Mouse (Mus musculus) liver, adult 2 months (tissue): ENCODE results near the gene Psma5. TPM values are rescaled to one million over a fixed set of nuclear protein-coding genes. Genes with fewer than 3 reads are reported as not detected.

Experiments
- DNase-seq: peaks from one replicate; pipeline ENCODE4 v3.0.0-alpha.2; 2011; ENCODE audit warnings: low read depth, low spot score; ENCODE audit errors: extremely low read depth
- H3K27ac ChIP-seq: fragments of 200-500 bp; replicated peaks from 2 replicates; pipeline ENCODE4 v1.5.1; 2012; ENCODE audit warnings: low read depth, mild to moderate bottlenecking, control low read depth, inconsistent platforms, low read length; ENCODE audit not compliant: insufficient read depth
- H3K27me3 ChIP-seq: fragments of 200-500 bp; 2 replicates; pipeline ENCODE4 v1.6.1; 2012; ENCODE audit warnings: mild to moderate bottlenecking, moderate library complexity, low read length, inconsistent platforms; ENCODE audit not compliant: control insufficient read depth, insufficient read depth
- H3K36me3 ChIP-seq: fragments of 200-500 bp; 2 replicates; pipeline ENCODE4 v1.6.1; 2012; ENCODE audit warnings: low read length, inconsistent platforms; ENCODE audit not compliant: control insufficient read depth, insufficient read depth
- H3K4me1 ChIP-seq: fragments of 200-500 bp; 2 replicates; pipeline ENCODE4 v1.6.1; 2011; ENCODE audit warnings: low read length; ENCODE audit not compliant: control insufficient read depth, insufficient read depth
- H3K4me3 ChIP-seq: fragments of 200-500 bp; 2 replicates; pipeline ENCODE4 v1.5.1; 2011; ENCODE audit warnings: low read depth, mild to moderate bottlenecking, control low read depth, low read length, moderate library complexity; ENCODE audit not compliant: insufficient read depth
- H3K79me2 ChIP-seq: fragments of 200-500 bp; 2 replicates; pipeline ENCODE4 v1.6.1; 2012; ENCODE audit warnings: inconsistent platforms, mild to moderate bottlenecking, low read length, moderate library complexity; ENCODE audit not compliant: control insufficient read depth, insufficient read depth
- H3K9ac ChIP-seq: fragments of 200-500 bp; 2 replicates; pipeline ENCODE4 v1.6.1; 2012; ENCODE audit warnings: low read depth, mild to moderate bottlenecking, control low read depth, inconsistent platforms, low read length
- CTCF ChIP-seq: fragments of 200-500 bp; IDR thresholded peaks from 2 replicates; pipeline ENCODE4 v1.5.1; 2011; ENCODE audit warnings: low read depth, low read length, control low read depth
- POLR2A ChIP-seq: fragments of 200-500 bp; IDR thresholded peaks from 2 replicates; pipeline ENCODE4 v1.6.1; 2011; ENCODE audit warnings: low read length, control low read depth; ENCODE audit not compliant: insufficient read depth; ENCODE audit errors: extremely low read depth
- WGBS: fragments of 180-500 bp; shearing (Covaris S2); methylation state at CpG from one replicate; pipeline ENCODE4 v1.1.7; 2018; 5-methylcytosine and 5-hydroxymethylcytosine counted together
- polyA plus RNA-seq: library from polyadenylated mRNA; depleted of rRNA; stranded (reverse); fragments of >200 nt; gene quantifications from 2 replicates; pipeline ENCODE4 v1.2.3, GENCODE M21; 2012; rRNA removed
- total RNA-seq: library from RNA; depleted of rRNA; stranded (reverse); fragments of >200 nt; gene quantifications from 2 replicates; pipeline ENCODE4 v1.2.3, GENCODE M21; 2014; rRNA removed

Psma5 gene
- total and polyA plus RNA-seq, 2 experiments: 40.5 to 86.7 TPM

- 84% methylated on average over 9 of the region's 9 CpGs for WGBS
- peaks cover 7% of the 10 kb centered on the region; the same call in 1 of the 2 replicates for H3K36me3 ChIP-seq
- H3K9ac ChIP-seq: no peak overlapping the region
- TF ChIP-seq CTCF (no peak), POLR2A (no peak)
- H3K27ac ChIP-seq: no peak overlapping the region
- no peaks in the 10 kb centered on the region for H3K27me3 ChIP-seq
- H3K79me2 ChIP-seq: no peaks in the 10 kb centered on the region
- no peak for DNase-seq
- no peak overlapping the region for H3K4me3 ChIP-seq
- no peaks in the 10 kb centered on the region for H3K4me1 ChIP-seq
Measured at GRCm38 (mm10) chr3:108325521-108325920, 68.8 kb downstream of the Psma5 start.

- DNase-seq: no peak
- WGBS: 91% methylated on average over 8 of the region's 8 CpGs
- Histone ChIP-seq H3K27me3 (no peaks in the 10 kb centered on the region), H3K36me3 (peaks cover 7% of the 10 kb centered on the region; the same call in 1 of the 2 replicates), H3K79me2 (no peaks in the 10 kb centered on the region), H3K9ac (no peak overlapping the region), H3K4me1 (no peaks in the 10 kb centered on the region), H3K27ac (no peak overlapping the region), H3K4me3 (no peak overlapping the region)
- TF ChIP-seq POLR2A (no peak), CTCF (no peak)
Measured at GRCm38 (mm10) chr3:108327275-108327674, 70.5 kb downstream of the Psma5 start.

- TF ChIP-seq POLR2A (no peak), CTCF (no peak)
- H3K4me3 ChIP-seq: no peak overlapping the region
- H3K4me1 ChIP-seq: no peaks in the 10 kb centered on the region
- no peak overlapping the region for H3K27ac ChIP-seq
- DNase-seq: no peak
- peaks cover 7% of the 10 kb centered on the region; the same call in 1 of the 2 replicates for H3K36me3 ChIP-seq
- no peaks in the 10 kb centered on the region for H3K27me3 ChIP-seq
- H3K79me2 ChIP-seq: no peaks in the 10 kb centered on the region
- no peak overlapping the region for H3K9ac ChIP-seq
- WGBS: 64% methylated on average over 3 of the region's 3 CpGs
Measured at GRCm38 (mm10) chr3:108327916-108328315, 71.2 kb downstream of the Psma5 start.

- H3K79me2 ChIP-seq: no peaks in the 10 kb centered on the region
- no peaks in the 10 kb centered on the region for H3K4me1 ChIP-seq
- DNase-seq: no peak
- TF ChIP-seq CTCF (no peak), POLR2A (no peak)
- peaks cover 7% of the 10 kb centered on the region; the same call in 1 of the 2 replicates for H3K36me3 ChIP-seq
- no peak overlapping the region for H3K27ac ChIP-seq
- no peak overlapping the region for H3K9ac ChIP-seq
- no peaks in the 10 kb centered on the region for H3K27me3 ChIP-seq
- H3K4me3 ChIP-seq: peak overlapping the region; percentile 8; the same call in 1 of the 2 replicates
- 82% methylated on average over 9 of the region's 9 CpGs for WGBS
Measured at GRCm38 (mm10) chr3:108328441-108328841, 71.7 kb downstream of the Psma5 start.

Other genes starting within 250 kb of the Psma5 start
- 474 and 907 TPM in 2 replicates for gene Gstm1, start 239.0 kb upstream of the Psma5 start, total RNA-seq
- gene Gstm1, start 239.0 kb upstream of the Psma5 start, polyA plus RNA-seq: 5,254 and 6,847 TPM in 2 replicates
- 19.8 and 26.5 TPM in 2 replicates for gene Gstm4, start 212.0 kb upstream of the Psma5 start, total RNA-seq
- gene Gstm4, start 212.0 kb upstream of the Psma5 start, polyA plus RNA-seq: 86.0 and 98.9 TPM in 2 replicates
- gene Ampd2, start 170.3 kb upstream of the Psma5 start, total RNA-seq: 11.0 and 13.8 TPM in 2 replicates
- 69.6 and 128 TPM in 2 replicates for gene Ampd2, start 170.3 kb upstream of the Psma5 start, polyA plus RNA-seq
- gene Gnat2, start 164.1 kb upstream of the Psma5 start, total RNA-seq: 2.9 and 3.9 TPM in 2 replicates
- 0.91 and 1.5 TPM in 2 replicates for gene Gnat2, start 164.1 kb upstream of the Psma5 start, polyA plus RNA-seq
- gene Gnai3, start 110.8 kb upstream of the Psma5 start, total RNA-seq: 89.5 and 92.8 TPM in 2 replicates
- gene Gnai3, start 110.8 kb upstream of the Psma5 start, polyA plus RNA-seq: 19.0 and 24.6 TPM in 2 replicates
- gene Gpr61, start 102.0 kb upstream of the Psma5 start, total RNA-seq: not detected in 2 replicates
- gene Gpr61, start 102.0 kb upstream of the Psma5 start, polyA plus RNA-seq: not detected in 2 replicates
- 2.7 and 3.8 TPM in 2 replicates for gene Amigo1, start 70.6 kb upstream of the Psma5 start, total RNA-seq
- gene Amigo1, start 70.6 kb upstream of the Psma5 start, polyA plus RNA-seq: 9.3 and 15.1 TPM in 2 replicates
- 2.1 and 2.4 TPM in 2 replicates for gene Cyb561d1, start 55.7 kb upstream of the Psma5 start, total RNA-seq
- gene Cyb561d1, start 55.7 kb upstream of the Psma5 start, polyA plus RNA-seq: 3.8 and 4.1 TPM in 2 replicates
- gene Atxn7l2, start 46.0 kb upstream of the Psma5 start, total RNA-seq: 0.28 and 0.34 TPM in 2 replicates
- gene Atxn7l2, start 46.0 kb upstream of the Psma5 start, polyA plus RNA-seq: 1.7 and 2.0 TPM in 2 replicates
- gene Sypl2, start 30.3 kb upstream of the Psma5 start, total RNA-seq: 0.09 TPM in 1 of 2 replicates, not detected in the other
- gene Sypl2, start 30.3 kb upstream of the Psma5 start, polyA plus RNA-seq: 0.06 and 0.09 TPM in 2 replicates
- 6.5 and 10.5 TPM in 2 replicates for gene Sort1, start 27.2 kb downstream of the Psma5 start, total RNA-seq
- 5.1 and 8.3 TPM in 2 replicates for gene Sort1, start 27.2 kb downstream of the Psma5 start, polyA plus RNA-seq
- not detected in 2 replicates for gene Mybphl, start 108.0 kb downstream of the Psma5 start, total RNA-seq
- not detected in 2 replicates for gene Mybphl, start 108.0 kb downstream of the Psma5 start, polyA plus RNA-seq
- gene Psrc1, start 126.9 kb downstream of the Psma5 start, total RNA-seq: 0.40 TPM in 1 of 2 replicates, not detected in the other
- gene Psrc1, start 126.9 kb downstream of the Psma5 start, polyA plus RNA-seq: 0.26 and 0.37 TPM in 2 replicates
- gene Celsr2, start 158.6 kb downstream of the Psma5 start, total RNA-seq: 0.18 and 0.47 TPM in 2 replicates
- 0.60 and 0.61 TPM in 2 replicates for gene Celsr2, start 158.6 kb downstream of the Psma5 start, polyA plus RNA-seq
- gene Sars, start 188.3 kb downstream of the Psma5 start, total RNA-seq: 31.3 and 35.5 TPM in 2 replicates
- gene Sars, start 188.3 kb downstream of the Psma5 start, polyA plus RNA-seq: 21.3 and 24.7 TPM in 2 replicates